Mouse (Mus musculus): ENCODE results near the gene Wscd2. TPM values are rescaled to one million over a fixed set of nuclear protein-coding genes. Genes with fewer than 3 reads are reported as not detected.

The Wscd2 gene
- polyA plus RNA-seq, 1 experiment, result not detected

DNA sequence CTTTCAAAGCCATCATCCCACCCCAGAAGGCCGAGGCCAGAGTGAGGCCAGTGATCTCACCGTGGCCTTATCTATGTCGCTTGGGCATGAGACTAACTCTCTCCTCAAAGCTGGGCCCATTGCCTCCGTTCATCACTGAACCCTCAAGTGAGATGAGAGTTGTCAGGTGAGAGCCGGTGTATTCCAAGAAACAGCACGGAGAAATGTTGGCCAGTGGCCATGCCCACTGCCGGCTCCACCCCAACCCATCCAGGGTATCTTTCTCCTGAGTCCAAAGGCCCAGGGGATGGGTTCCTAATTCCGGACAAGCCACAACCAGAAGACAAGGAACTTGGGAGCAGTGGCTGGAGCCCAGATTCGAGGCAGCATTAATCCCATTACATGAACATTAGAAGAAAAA, 113.3 kb downstream of the Wscd2 start:
- Histone ChIP-seq H3ac (ENCODE audit: control insufficient read depth, insufficient read length) (no peak overlapping the region), H3K79me2 (ENCODE audit: control insufficient read depth, insufficient read depth) (no peaks in the 10 kb centered on the region), H3K4me3 (no peak overlapping the region), H3K36me3 (ENCODE audit: control insufficient read depth, insufficient read depth) (no peaks in the 10 kb centered on the region), H3K27me3 (ENCODE audit: control insufficient read depth, insufficient read depth, insufficient read length) (no peaks in the 10 kb centered on the region), H3K4me2 (ENCODE audit: low read depth) (no peak overlapping the region)
- TF ChIP-seq E2F4 (IDR thresholded peaks at IDR 0.05; ENCODE audit: insufficient read depth), result no peak
- TF ChIP-seq TCF12 (IDR thresholded peaks at IDR 0.05; ENCODE audit: insufficient read depth, poor library complexity, severe bottlenecking), result no peak
- no peak for TF ChIP-seq SRF (IDR thresholded peaks at IDR 0.05; ENCODE audit: control insufficient read depth, insufficient read length, low read depth)
- no peak for TF ChIP-seq MYOG (IDR thresholded peaks at IDR 0.05; ENCODE audit: control insufficient read depth in 1 of 3, insufficient read depth in 1 of 3, insufficient read length in 2 of 3, low read depth in 2 of 3)
- TF ChIP-seq MYOD1 (IDR thresholded peaks at IDR 0.05; ENCODE audit: control insufficient read depth in 1 of 3, insufficient read length in 2 of 3, low read depth in 2 of 3), result no peak
- TF ChIP-seq MAX (IDR thresholded peaks at IDR 0.05; ENCODE audit: low read depth), result no peak
- TF ChIP-seq TCF3 (IDR thresholded peaks at IDR 0.05; ENCODE audit: insufficient read length, low read depth), result no peak
- TF ChIP-seq USF1 (IDR thresholded peaks at IDR 0.05; ENCODE audit: low read depth), result no peak
- no peak for TF ChIP-seq POLR2A (IDR thresholded peaks at IDR 0.05; ENCODE audit: insufficient read length, low read depth)
- no peak for TF ChIP-seq CEBPB (IDR thresholded peaks at IDR 0.05; ENCODE audit: insufficient read depth, poor library complexity, severe bottlenecking)
- no peak for TF ChIP-seq REST (IDR thresholded peaks at IDR 0.05; ENCODE audit: insufficient read depth, insufficient read length)
- no peak for TF ChIP-seq POLR2AphosphoS2 (IDR thresholded peaks at IDR 0.05; ENCODE audit: insufficient read length, low read depth)

DNA sequence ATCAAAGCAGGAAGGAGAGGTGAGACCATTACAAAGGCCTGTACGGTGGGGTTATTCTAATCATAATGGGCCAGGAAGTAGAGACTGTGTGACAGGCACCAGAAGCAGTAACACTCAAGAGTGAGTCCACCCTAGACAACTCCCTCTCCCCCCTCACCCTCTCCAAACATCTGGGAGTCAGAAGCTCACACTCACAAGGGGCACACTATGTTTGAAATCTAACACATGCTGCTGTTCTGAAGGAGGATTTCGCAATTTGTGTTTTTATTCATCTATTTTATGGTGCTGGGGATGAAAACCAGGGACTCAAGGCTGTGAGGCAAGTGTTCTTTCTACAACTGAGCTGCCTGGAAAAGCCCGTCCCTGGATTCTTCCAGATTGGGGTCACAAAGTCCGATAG, 114.6 kb downstream of the Wscd2 start:
- no peaks in the 10 kb centered on the region for H3K36me3 ChIP-seq (ENCODE audit: control insufficient read depth, insufficient read depth)
- TF ChIP-seq POLR2AphosphoS2 (IDR thresholded peaks at IDR 0.05; ENCODE audit: insufficient read length, low read depth), result no peak
- peak; percentile 67 for TF ChIP-seq CEBPB (IDR thresholded peaks at IDR 0.05; ENCODE audit: insufficient read depth, poor library complexity, severe bottlenecking)
- no peak for TF ChIP-seq MYOG (IDR thresholded peaks at IDR 0.05; ENCODE audit: control insufficient read depth in 1 of 3, insufficient read depth in 1 of 3, insufficient read length in 2 of 3, low read depth in 2 of 3)
- no peak overlapping the region for H3ac ChIP-seq (ENCODE audit: control insufficient read depth, insufficient read length)
- H3K4me2 ChIP-seq (ENCODE audit: low read depth), result no peak overlapping the region
- H3K79me2 ChIP-seq (ENCODE audit: control insufficient read depth, insufficient read depth), result no peaks in the 10 kb centered on the region
- H3K27me3 ChIP-seq (ENCODE audit: control insufficient read depth, insufficient read depth, insufficient read length), result no peaks in the 10 kb centered on the region
- no peak overlapping the region for H3K4me3 ChIP-seq

DNA sequence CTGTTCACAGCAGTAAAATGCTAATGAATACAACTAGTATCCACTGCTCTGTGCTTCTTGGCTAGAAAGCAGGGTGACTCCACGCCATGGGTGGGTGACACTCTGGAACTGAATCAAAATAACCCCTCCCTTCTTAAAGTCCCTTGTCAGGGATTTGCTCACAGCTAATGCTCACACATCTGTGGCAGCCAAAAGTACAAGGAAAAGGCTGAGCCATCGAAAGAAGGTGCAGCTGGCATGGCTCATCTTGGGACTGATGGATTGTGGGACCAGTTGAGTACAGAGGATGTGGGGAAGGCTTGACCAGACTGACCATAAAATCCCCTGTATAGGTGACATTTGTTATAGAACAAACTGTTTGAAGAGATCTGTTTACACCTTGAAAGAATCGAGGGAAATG, 116.0 kb downstream of the Wscd2 start:
- H3K4me2 ChIP-seq (ENCODE audit: low read depth), result no peak overlapping the region
- H3K79me2 ChIP-seq (ENCODE audit: control insufficient read depth, insufficient read depth), result no peaks in the 10 kb centered on the region
- H3K4me3 ChIP-seq, result no peak overlapping the region
- H3K36me3 ChIP-seq (ENCODE audit: control insufficient read depth, insufficient read depth), result no peaks in the 10 kb centered on the region
- H3ac ChIP-seq (ENCODE audit: control insufficient read depth, insufficient read length), result no peak overlapping the region
- TF ChIP-seq TCF3 (IDR thresholded peaks at IDR 0.05; ENCODE audit: insufficient read length, low read depth) (no peak), CEBPB (IDR thresholded peaks at IDR 0.05; ENCODE audit: insufficient read depth, poor library complexity, severe bottlenecking) (no peak), MAX (IDR thresholded peaks at IDR 0.05; ENCODE audit: low read depth) (no peak), E2F4 (IDR thresholded peaks at IDR 0.05; ENCODE audit: insufficient read depth) (no peak)
- H3K27me3 ChIP-seq (ENCODE audit: control insufficient read depth, insufficient read depth, insufficient read length), result no peaks in the 10 kb centered on the region

DNA sequence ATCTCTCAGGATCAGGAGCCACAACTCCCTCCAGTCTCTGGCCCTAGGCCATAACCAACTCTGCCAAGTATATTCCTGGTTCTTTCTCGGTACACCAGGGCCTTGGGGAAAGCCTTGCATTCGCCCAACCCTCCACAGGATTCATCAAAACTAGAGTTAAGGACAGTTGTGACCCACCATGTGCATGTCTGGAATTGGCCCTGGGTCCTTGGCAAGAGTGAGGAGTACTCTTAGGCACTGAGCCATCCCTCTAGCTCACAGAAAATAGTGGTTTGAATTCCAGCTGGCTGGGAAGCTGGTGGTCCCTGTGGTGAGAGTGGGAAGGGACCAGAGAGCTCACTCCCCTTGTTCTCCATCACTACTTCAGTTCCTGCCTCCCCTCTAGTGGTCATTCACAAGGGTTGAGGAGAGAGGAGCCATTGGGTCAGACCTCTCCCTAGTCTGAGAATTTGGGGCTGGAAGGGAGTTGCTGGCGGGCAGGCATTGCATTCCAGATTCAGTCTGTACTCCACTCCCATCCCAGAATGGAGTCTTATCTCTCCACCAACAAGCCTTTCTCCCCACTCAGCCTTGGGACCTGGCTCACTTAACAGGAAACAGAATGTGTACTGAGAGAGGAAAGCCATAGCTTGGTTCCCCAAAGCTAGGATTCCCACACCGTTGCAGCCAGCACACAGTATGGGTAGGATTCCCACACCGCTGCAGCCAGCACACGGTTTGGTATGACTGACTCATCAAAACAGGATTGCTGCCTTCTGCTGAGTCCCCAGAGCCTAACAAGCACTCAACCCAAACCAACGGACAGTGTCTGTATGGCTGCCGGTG, 117.0 kb downstream of the Wscd2 start:
- Histone ChIP-seq H3K4me2 (ENCODE audit: low read depth) (peak overlapping the region; percentile 92), H3ac (ENCODE audit: control insufficient read depth, insufficient read length) (no peak overlapping the region), H3K4me3 (peak overlapping the region; percentile 20), H3K36me3 (ENCODE audit: control insufficient read depth, insufficient read depth) (no peaks in the 10 kb centered on the region), H3K79me2 (ENCODE audit: control insufficient read depth, insufficient read depth) (no peaks in the 10 kb centered on the region), H3K27me3 (ENCODE audit: control insufficient read depth, insufficient read depth, insufficient read length) (no peaks in the 10 kb centered on the region)
- no peak for TF ChIP-seq CEBPB (IDR thresholded peaks at IDR 0.05; ENCODE audit: insufficient read depth, poor library complexity, severe bottlenecking)
- TF ChIP-seq USF1 (IDR thresholded peaks at IDR 0.05; ENCODE audit: low read depth), result no peak
- no peak for TF ChIP-seq E2F4 (IDR thresholded peaks at IDR 0.05; ENCODE audit: insufficient read depth)
- TF ChIP-seq SRF (IDR thresholded peaks at IDR 0.05; ENCODE audit: control insufficient read depth, insufficient read length, low read depth), result no peak
- TF ChIP-seq TCF12 (IDR thresholded peaks at IDR 0.05; ENCODE audit: insufficient read depth, poor library complexity, severe bottlenecking), result no peak

DNA sequence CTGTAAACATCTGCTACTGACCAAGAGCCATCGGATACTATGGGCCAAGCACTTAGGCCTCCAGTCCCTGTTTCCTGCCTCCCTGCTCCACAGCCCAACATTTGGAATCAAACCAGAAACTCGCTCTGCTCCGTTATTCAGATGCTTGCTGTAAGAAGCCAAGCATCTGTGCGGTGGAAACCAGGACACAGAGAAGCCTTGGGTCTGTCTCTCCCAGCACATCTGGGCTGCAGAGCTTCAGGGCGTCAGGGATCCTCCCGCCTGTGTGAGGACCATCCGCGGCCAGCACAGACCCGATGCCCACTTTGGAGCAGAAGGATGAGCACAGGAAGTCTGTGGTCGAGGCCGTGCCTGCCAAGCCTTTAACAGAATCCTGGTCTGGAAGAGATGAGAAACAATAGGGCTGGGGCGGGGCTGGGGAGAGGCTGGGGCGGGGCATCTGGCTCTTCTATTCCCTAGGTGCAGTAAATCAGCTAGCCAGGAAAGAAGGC, 117.9 kb downstream of the Wscd2 start:
- TF ChIP-seq POLR2A (IDR thresholded peaks at IDR 0.05; ENCODE audit: insufficient read length, low read depth), result peak; percentile 82
- TF ChIP-seq CEBPB (IDR thresholded peaks at IDR 0.05; ENCODE audit: insufficient read depth, poor library complexity, severe bottlenecking), result no peak
- no peak for TF ChIP-seq MYOD1 (IDR thresholded peaks at IDR 0.05; ENCODE audit: control insufficient read depth in 1 of 3, insufficient read length in 2 of 3, low read depth in 2 of 3)
- peak; percentile 86 for TF ChIP-seq POLR2AphosphoS2 (IDR thresholded peaks at IDR 0.05; ENCODE audit: insufficient read length, low read depth)
- no peak for TF ChIP-seq REST (IDR thresholded peaks at IDR 0.05; ENCODE audit: insufficient read depth, insufficient read length)
- no peaks in the 10 kb centered on the region for H3K27me3 ChIP-seq (ENCODE audit: control insufficient read depth, insufficient read depth, insufficient read length)
- H3K4me2 ChIP-seq (ENCODE audit: low read depth), result peak overlapping the region; percentile 92
- H3ac ChIP-seq (ENCODE audit: control insufficient read depth, insufficient read length), result no peak overlapping the region
- H3K4me3 ChIP-seq, result peak overlapping the region; percentile 20
- H3K79me2 ChIP-seq (ENCODE audit: control insufficient read depth, insufficient read depth), result no peaks in the 10 kb centered on the region
- H3K36me3 ChIP-seq (ENCODE audit: control insufficient read depth, insufficient read depth), result no peaks in the 10 kb centered on the region
